Mouse (Mus musculus): ENCODE data around the gene Adgre5.

The Adgre5 gene

GRCm38 (mm10) chr8:83756273-83756672, 15.1 kb upstream of the Adgre5 start:
- in situ Hi-C loops (cut with MboI; ENCODE audit: low sequenced_read_pairs): no loop called here

GRCm38 (mm10) chr8:83754149-83754548, 13.0 kb upstream of the Adgre5 start:
- in situ Hi-C loops (cut with MboI; ENCODE audit: low sequenced_read_pairs): no loop called here

DNA sequence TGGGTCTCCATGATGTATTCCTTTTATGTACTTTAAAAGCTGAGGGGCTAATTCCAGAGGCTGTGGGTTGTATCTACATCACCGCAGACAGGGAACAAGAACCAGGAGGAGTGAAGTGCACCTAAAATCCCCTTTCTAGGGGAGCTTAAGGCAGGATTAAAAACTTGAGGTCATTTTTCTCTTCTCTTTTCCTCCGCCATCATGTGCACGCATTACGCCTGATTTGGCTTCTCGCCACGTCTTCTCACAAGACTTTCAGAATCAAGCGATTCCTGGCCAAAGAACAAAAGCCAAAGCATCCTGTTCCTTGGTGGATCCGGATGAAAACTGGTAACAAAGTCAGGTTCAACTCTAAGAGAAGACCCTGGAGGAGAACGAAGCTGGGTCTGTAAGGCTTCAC, 8.1 kb upstream of the Adgre5 start:
- in situ Hi-C loops (cut with MboI; ENCODE audit: low sequenced_read_pairs): no loop called here

GRCm38 (mm10) chr8:83748708-83749107, 7.6 kb upstream of the Adgre5 start:
- in situ Hi-C loops (cut with MboI; ENCODE audit: low sequenced_read_pairs): no loop called here

GRCm38 (mm10) chr8:83747661-83748346, 6.7 kb upstream of the Adgre5 start:
- in situ Hi-C loops (cut with MboI; ENCODE audit: low sequenced_read_pairs): no loop called here

DNA sequence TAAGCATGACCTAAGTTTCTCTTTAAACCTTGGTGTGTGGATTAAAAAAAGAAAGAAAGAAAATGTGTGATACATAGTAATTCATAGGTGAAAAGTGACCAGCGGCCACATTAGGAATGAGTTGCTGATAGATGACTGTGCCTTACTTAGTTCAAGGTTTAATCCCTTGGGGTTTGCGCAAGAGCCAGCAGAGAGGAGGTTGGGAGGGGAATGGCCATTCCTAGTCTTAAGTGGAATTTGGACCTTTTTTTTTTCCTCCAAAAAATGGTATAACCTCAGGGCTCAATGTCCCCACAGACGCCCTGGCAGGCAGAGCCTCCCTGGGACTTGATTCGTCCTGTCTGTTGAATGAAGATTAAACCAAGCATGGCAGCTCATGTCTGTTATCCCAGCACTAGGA, 2.9 kb upstream of the Adgre5 start:
- in situ Hi-C loops (cut with MboI; ENCODE audit: low sequenced_read_pairs): no loop called here

DNA sequence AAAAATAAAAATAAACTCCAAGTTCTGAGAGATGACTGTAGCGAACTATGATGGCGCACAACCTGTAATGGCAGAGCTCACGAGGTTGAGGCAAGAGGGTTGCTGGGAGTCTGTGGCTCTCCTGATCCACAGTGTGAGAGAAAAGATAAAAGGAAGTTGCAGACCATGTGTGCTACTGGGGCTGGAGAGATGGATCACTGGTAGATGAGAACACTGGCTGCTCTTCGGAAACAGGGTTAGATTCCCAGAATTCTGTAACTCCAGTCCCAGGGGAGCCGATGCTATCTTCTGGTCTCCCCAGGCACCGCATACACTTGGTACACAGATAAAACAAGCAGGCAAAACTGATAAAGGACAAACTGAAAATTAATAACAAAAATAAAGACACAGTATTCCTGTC, 1.8 kb upstream of the Adgre5 start:
- in situ Hi-C loops (cut with MboI; ENCODE audit: low sequenced_read_pairs): no loop called here

GRCm38 (mm10) chr8:83741849-83742655, 926 bp upstream of the Adgre5 start:
- in situ Hi-C loops (cut with MboI; ENCODE audit: low sequenced_read_pairs): no loop called here

DNA sequence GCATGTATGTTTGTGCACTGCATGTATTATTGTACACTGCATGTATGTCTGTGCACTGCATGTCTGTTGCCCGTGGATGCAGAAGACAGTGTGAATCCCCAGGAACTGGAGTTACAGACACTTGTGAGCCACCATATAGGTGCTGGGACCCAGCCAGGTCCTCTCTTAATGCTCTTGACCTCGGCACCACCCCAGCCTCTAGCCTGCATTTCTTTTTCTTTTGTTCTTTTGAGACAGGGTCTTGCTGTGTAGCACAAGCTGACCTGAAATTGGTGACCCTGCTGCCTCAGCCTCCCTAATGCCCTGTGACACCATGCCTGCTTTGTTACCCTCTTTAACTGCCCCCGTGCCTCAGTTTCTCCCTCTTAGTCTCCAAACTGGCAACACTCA, 545 bp downstream of the Adgre5 start:
- in situ Hi-C loops (cut with MboI; ENCODE audit: low sequenced_read_pairs): no loop called here

DNA sequence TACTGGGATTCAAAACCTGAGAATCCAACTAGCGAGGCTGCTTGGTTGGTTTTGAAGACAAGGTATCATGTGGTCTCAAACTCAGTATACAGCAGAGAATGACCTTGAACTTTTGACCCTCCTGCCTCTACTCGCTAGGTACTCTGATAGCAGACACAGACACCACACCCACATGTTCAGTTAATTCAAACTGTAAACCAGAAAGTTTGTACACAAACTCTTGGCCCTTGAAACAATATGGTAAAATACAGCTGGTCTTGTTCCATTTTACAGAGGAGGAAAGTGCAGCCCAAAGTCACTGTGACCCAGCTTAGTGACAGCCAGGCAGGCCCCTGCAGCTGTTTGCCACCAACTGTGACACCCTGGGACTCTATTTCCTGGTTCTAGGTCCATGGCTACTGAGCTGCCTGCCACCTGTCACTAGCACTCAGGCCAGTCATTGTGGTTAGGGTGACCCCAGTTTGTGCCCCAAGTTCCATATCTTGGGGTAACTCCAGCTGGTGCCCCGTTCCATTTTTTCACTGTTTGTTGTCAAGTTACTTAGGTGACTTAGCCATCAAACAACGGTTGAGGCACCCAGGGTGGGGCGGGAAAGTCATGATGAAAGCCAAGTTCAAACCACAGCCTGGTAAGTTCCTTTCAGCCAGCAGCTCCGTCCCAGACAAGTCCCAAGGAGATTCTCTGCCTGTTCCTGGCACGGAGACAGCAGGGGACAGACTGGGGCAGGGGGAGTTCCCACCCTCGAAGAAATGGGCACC, 1.2 kb downstream of the Adgre5 start:
- in situ Hi-C loops (cut with MboI; ENCODE audit: low sequenced_read_pairs): no loop called here

- in situ Hi-C loops (cut with MboI; ENCODE audit: low sequenced_read_pairs): no loop called here
Observed at GRCm38 (mm10) chr8:83738949-83739710, 2.0 kb downstream of the Adgre5 start.

DNA sequence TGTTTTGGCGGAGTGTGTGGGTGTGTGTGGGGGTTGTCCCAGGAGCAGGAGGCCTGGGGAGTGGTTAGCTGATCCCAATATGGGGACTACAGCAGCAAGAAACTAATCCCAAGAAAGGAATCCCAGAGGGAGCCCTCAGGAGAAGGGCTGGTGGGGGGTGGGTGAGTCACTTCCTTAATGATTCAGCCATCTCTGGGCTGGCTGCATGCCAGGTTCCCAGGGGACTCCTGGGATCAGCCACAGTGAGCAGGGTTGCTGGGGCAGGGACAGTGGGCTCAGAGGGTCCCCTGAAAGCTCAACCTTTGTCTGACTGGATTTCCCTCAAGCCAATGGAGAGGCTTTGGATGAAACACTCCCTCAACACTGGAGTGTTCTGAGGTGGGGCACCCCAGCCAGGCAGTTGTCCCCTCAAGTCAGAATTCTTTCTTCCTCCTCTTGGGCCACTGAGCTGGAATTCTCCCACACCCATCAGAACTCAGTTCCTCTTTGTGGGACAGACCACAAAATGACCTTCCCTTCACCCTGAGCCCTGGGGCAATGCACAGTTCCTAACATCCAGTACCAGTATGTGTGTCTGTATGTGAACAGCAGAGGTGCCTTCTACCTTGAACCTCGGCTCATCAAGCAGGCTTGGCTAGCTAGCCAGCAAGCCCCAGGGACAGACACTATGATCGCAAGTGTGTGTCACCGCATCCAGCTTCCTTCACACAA, 3.1 kb downstream of the Adgre5 start:
- in situ Hi-C loops (cut with MboI; ENCODE audit: low sequenced_read_pairs): no loop called here

GRCm38 (mm10) chr8:83737346-83737745, 3.8 kb downstream of the Adgre5 start:
- in situ Hi-C loops (cut with MboI; ENCODE audit: low sequenced_read_pairs): no loop called here

GRCm38 (mm10) chr8:83736681-83737080, 4.4 kb downstream of the Adgre5 start:
- in situ Hi-C loops (cut with MboI; ENCODE audit: low sequenced_read_pairs): no loop called here

DNA sequence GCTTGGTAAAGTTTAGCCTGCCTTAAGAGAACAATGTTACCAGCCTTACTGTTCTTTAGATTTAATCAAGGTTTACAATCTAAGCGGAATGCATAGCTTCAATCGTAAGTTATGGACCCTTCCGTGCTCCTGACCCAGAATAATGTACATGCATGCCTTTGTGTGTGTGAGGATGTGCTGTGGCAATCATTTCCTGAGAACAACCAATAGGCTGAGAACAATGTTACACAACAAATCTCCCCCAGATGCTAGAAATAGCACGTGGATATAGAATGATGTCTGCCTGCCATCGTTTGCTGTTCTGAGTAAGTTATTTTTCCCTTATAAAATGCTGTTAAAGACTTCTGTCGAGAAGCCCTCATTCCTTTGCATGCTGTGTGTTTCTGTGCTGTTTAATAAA, 8.2 kb downstream of the Adgre5 start:
- in situ Hi-C loops (cut with MboI; ENCODE audit: low sequenced_read_pairs): no loop called here

DNA sequence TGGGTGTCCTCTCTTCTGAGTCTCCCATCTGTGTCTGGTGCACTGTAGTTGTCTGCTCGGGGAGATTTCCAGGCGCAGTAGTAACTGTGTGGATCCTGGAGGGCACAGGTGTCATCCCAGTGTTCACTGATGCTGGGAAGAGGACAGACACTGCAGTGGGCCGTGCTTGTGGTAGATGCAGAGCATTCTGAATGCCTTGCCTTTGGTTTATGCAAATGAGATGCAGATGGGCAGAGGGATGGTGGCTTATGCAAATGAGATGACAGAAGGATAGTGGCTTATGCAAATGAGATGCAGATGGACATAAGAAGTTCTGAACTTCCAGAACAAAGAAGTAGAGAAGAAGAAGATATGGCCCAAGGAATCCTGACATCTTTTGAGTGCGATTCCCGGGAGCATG, 9.2 kb downstream of the Adgre5 start:
- in situ Hi-C loops (cut with MboI; ENCODE audit: low sequenced_read_pairs): no loop called here

- in situ Hi-C loops (cut with MboI; ENCODE audit: low sequenced_read_pairs): no loop called here
Observed at GRCm38 (mm10) chr8:83729009-83729807, 11.9 kb downstream of the Adgre5 start.

GRCm38 (mm10) chr8:83725521-83726102, 15.5 kb downstream of the Adgre5 start:
- in situ Hi-C loops (cut with MboI; ENCODE audit: low sequenced_read_pairs): no loop called here

Data from CH12F3 (cell line).